Mouse (Mus musculus): Measurements from ENCODE around the gene Gm7138. TPM values are rescaled to one million over a fixed set of nuclear protein-coding genes. Genes with fewer than 3 reads are reported as not detected.

Gm7138 gene
- polyA plus RNA-seq, 1 experiment from 2014 or later = not detected

DNA sequence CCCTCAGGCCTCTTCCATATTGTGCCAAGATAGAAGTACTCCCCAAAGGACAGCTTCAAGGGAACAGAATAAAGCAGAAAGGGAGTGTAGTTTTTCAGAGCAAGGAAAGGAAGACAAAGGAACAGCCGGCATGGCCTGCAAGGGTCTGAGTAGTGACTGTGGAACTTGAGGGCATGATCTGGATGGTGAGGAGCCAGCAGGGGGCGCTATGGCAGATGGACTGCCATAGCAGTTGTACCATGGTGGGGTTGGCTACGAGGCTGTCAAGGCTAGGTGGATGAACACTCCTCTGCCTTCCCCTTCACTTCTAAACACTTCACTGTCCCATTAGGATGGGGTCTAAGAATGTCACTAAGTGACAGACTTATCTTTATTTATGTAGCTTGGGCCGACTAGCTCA is 47.5 kb downstream of the Gm7138 start:
- ATAC-seq (replicated peaks; ENCODE audit: low FRiP score, low TSS enrichment, low read depth) (no peak), DNase-seq (ENCODE audit: low spot score) (no peak)
- Histone ChIP-seq H3K4me3 (ENCODE audit: low read depth, low read length) (no peak overlapping the region), H3K36me3 (ENCODE audit: control insufficient read depth, insufficient read depth, low read length) (no peaks in the 10 kb centered on the region), H3K27ac (ENCODE audit: low read depth) (no peak overlapping the region), H3K4me2 (ENCODE audit: low read length) (no peak overlapping the region), H3K4me1 (replicated peaks; ENCODE audit: control insufficient read depth, insufficient read depth, low read length) (no peaks in the 10 kb centered on the region), H3K9me3 (ENCODE audit: control insufficient read depth, low read length) (no peaks in the 10 kb centered on the region), H3K27me3 (replicated peaks; ENCODE audit: control insufficient read depth, insufficient read depth, low read length) (no peaks in the 10 kb centered on the region), H3K9ac (ENCODE audit: low read length) (no peak overlapping the region)
- 51% methylated on average over 4 of the region's 4 CpGs for WGBS

DNA sequence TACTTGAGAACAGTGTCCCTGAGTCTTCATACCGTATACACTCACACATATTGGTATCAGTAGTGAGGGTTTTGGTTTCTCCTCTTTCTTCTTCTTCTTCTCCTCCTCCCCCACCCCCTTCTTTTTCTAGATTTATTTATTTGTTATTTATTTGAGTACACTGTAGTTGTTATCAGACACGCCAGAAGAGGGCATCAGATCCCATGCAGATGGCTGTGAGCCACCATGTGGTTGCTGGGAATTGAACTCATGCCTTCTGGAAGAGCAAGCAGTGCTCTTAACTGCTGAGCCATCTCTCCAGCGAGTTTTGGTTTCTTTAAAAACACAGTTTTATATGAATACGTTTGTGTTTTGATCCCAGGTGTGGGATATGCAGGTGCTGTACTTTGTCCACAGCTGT is 48.5 kb downstream of the Gm7138 start:
- H3K4me3 ChIP-seq (ENCODE audit: low read depth, low read length) = no peak overlapping the region
- 61% methylated on average over 4 of the region's 4 CpGs for WGBS
- H3K27ac ChIP-seq (ENCODE audit: low read depth) = no peak overlapping the region
- no peaks in the 10 kb centered on the region for H3K4me1 ChIP-seq (replicated peaks; ENCODE audit: control insufficient read depth, insufficient read depth, low read length)
- H3K9me3 ChIP-seq (ENCODE audit: control insufficient read depth, low read length) = no peaks in the 10 kb centered on the region
- no peak for ATAC-seq (replicated peaks; ENCODE audit: low FRiP score, low TSS enrichment, low read depth)
- DNase-seq (ENCODE audit: low spot score) = no peak
- H3K27me3 ChIP-seq (replicated peaks; ENCODE audit: control insufficient read depth, insufficient read depth, low read length) = no peaks in the 10 kb centered on the region
- H3K9ac ChIP-seq (ENCODE audit: low read length) = no peak overlapping the region
- no peak overlapping the region for H3K4me2 ChIP-seq (ENCODE audit: low read length)
- H3K36me3 ChIP-seq (ENCODE audit: control insufficient read depth, insufficient read depth, low read length) = no peaks in the 10 kb centered on the region

Other genes starting within 250 kb of the Gm7138 start
- 1.9 and 3.1 TPM in 2 replicates for gene Itgb2, start 246.7 kb downstream of the Gm7138 start, polyA plus RNA-seq (2014; fragmentation: Nextera tagmentation; extraction: Ambion mirVana)
- 155 and 156 TPM in 2 replicates for gene Pttg1ip, start 195.2 kb downstream of the Gm7138 start, polyA plus RNA-seq (2014; fragmentation: Nextera tagmentation; extraction: Ambion mirVana)
- 314 and 336 TPM in 2 replicates for gene Sumo3, start 170.8 kb downstream of the Gm7138 start, polyA plus RNA-seq (2014; fragmentation: Nextera tagmentation; extraction: Ambion mirVana)
- gene Gm49325, start 170.7 kb downstream of the Gm7138 start, polyA plus RNA-seq (2014; fragmentation: Nextera tagmentation; extraction: Ambion mirVana) = 2.0 TPM in 1 of 2 replicates, not detected in the other
- gene Ube2g2, start 154.7 kb downstream of the Gm7138 start, polyA plus RNA-seq (2014; fragmentation: Nextera tagmentation; extraction: Ambion mirVana) = 46.7 and 48.5 TPM in 2 replicates
- 0.62 and 1.2 TPM in 2 replicates for gene Tspear, start 90.4 kb downstream of the Gm7138 start, polyA plus RNA-seq (2014; fragmentation: Nextera tagmentation; extraction: Ambion mirVana)
- gene Gm19402, start 86.2 kb downstream of the Gm7138 start, polyA plus RNA-seq (2014; fragmentation: Nextera tagmentation; extraction: Ambion mirVana) = not detected in 2 replicates
- not detected in 2 replicates for gene Gm9508, start 79.7 kb downstream of the Gm7138 start, polyA plus RNA-seq (2014; fragmentation: Nextera tagmentation; extraction: Ambion mirVana)
- not detected in 2 replicates for gene Gm10272, start 70.3 kb downstream of the Gm7138 start, polyA plus RNA-seq (2014; fragmentation: Nextera tagmentation; extraction: Ambion mirVana)
- gene Gm10024, start 65.5 kb downstream of the Gm7138 start, polyA plus RNA-seq (2014; fragmentation: Nextera tagmentation; extraction: Ambion mirVana) = not detected in 2 replicates
- not detected in 2 replicates for gene Gm10142, start 61.1 kb downstream of the Gm7138 start, polyA plus RNA-seq (2014; fragmentation: Nextera tagmentation; extraction: Ambion mirVana)
- not detected in 2 replicates for gene Krtap12-1, start 56.3 kb downstream of the Gm7138 start, polyA plus RNA-seq (2014; fragmentation: Nextera tagmentation; extraction: Ambion mirVana)
- not detected in 2 replicates for gene Gm10100, start 50.5 kb downstream of the Gm7138 start, polyA plus RNA-seq (2014; fragmentation: Nextera tagmentation; extraction: Ambion mirVana)
- not detected in 2 replicates for gene Gm18596, start 34.3 kb downstream of the Gm7138 start, polyA plus RNA-seq (2014; fragmentation: Nextera tagmentation; extraction: Ambion mirVana)
- gene Gm9736, start 25.6 kb downstream of the Gm7138 start, polyA plus RNA-seq (2014; fragmentation: Nextera tagmentation; extraction: Ambion mirVana) = not detected in 2 replicates
- not detected in 2 replicates for gene Gm3233, start 17.3 kb downstream of the Gm7138 start, polyA plus RNA-seq (2014; fragmentation: Nextera tagmentation; extraction: Ambion mirVana)
- gene Gm3238, start 5.6 kb downstream of the Gm7138 start, polyA plus RNA-seq (2014; fragmentation: Nextera tagmentation; extraction: Ambion mirVana) = not detected in 2 replicates
- not detected in 2 replicates for gene Gm3250, start 5.6 kb upstream of the Gm7138 start, polyA plus RNA-seq (2014; fragmentation: Nextera tagmentation; extraction: Ambion mirVana)
- gene Gm7137, start 11.3 kb upstream of the Gm7138 start, polyA plus RNA-seq (2014; fragmentation: Nextera tagmentation; extraction: Ambion mirVana) = not detected in 2 replicates
- gene Gm9639, start 18.1 kb upstream of the Gm7138 start, polyA plus RNA-seq (2014; fragmentation: Nextera tagmentation; extraction: Ambion mirVana) = not detected in 2 replicates
- gene Gm19668, start 22.2 kb upstream of the Gm7138 start, polyA plus RNA-seq (2014; fragmentation: Nextera tagmentation; extraction: Ambion mirVana) = not detected in 2 replicates
- gene Gm9507, start 34.9 kb upstream of the Gm7138 start, polyA plus RNA-seq (2014; fragmentation: Nextera tagmentation; extraction: Ambion mirVana) = not detected in 2 replicates
- not detected in 2 replicates for gene Gm2696, start 37.7 kb upstream of the Gm7138 start, polyA plus RNA-seq (2014; fragmentation: Nextera tagmentation; extraction: Ambion mirVana)
- not detected in 2 replicates for gene Krtap10-4, start 50.2 kb upstream of the Gm7138 start, polyA plus RNA-seq (2014; fragmentation: Nextera tagmentation; extraction: Ambion mirVana)
- not detected in 2 replicates for gene Krtap10-10, start 59.0 kb upstream of the Gm7138 start, polyA plus RNA-seq (2014; fragmentation: Nextera tagmentation; extraction: Ambion mirVana)
- not detected in 2 replicates for gene Gm36176, start 69.9 kb upstream of the Gm7138 start, polyA plus RNA-seq (2014; fragmentation: Nextera tagmentation; extraction: Ambion mirVana)
- not detected in 2 replicates for gene Gm10318, start 75.9 kb upstream of the Gm7138 start, polyA plus RNA-seq (2014; fragmentation: Nextera tagmentation; extraction: Ambion mirVana)
- gene Gm3285, start 85.0 kb upstream of the Gm7138 start, polyA plus RNA-seq (2014; fragmentation: Nextera tagmentation; extraction: Ambion mirVana) = not detected in 2 replicates
- 3.9 and 4.2 TPM in 2 replicates for gene Lrrc3, start 125.6 kb upstream of the Gm7138 start, polyA plus RNA-seq (2014; fragmentation: Nextera tagmentation; extraction: Ambion mirVana)
- gene Trpm2, start 193.6 kb upstream of the Gm7138 start, polyA plus RNA-seq (2014; fragmentation: Nextera tagmentation; extraction: Ambion mirVana) = 0.42 and 1.2 TPM in 2 replicates
- 23.5 and 24.7 TPM in 2 replicates for gene 1810043G02Rik, start 201.6 kb upstream of the Gm7138 start, polyA plus RNA-seq (2014; fragmentation: Nextera tagmentation; extraction: Ambion mirVana)
- gene Pfkl, start 233.1 kb upstream of the Gm7138 start, polyA plus RNA-seq (2014; fragmentation: Nextera tagmentation; extraction: Ambion mirVana) = 244 and 252 TPM in 2 replicates